Mouse (Mus musculus) adrenal gland, adult 2 months (tissue): ENCODE data around the gene Zfp963. TPM values are rescaled to one million over a fixed set of nuclear protein-coding genes. Genes with fewer than 3 reads are reported as not detected.
A peak's percentile ranks its signal among the peaks of the same experiment; 100 is the strongest.

Experiments used
- DNase-seq: peaks from one replicate; pipeline ENCODE4 v3.0.0; 2021
- long read RNA-seq: library from polyadenylated mRNA; stranded (forward); transcript quantifications from one replicate; pipeline ENCODE4 v2.0.0, GENCODE M21; 2021
- polyA plus RNA-seq: library from polyadenylated mRNA; depleted of rRNA; stranded (reverse); fragments of >200 nt; gene quantifications from 2 replicates; pipeline ENCODE4 v1.2.3, GENCODE M21; 2012; rRNA removed
- total RNA-seq, 2 experiments: library from RNA; stranded (reverse); gene quantifications; 2 replicates each; pipeline ENCODE4 v1.2.3; 2021

Zfp963 gene
- total RNA-seq (1 to 10 TPM; 2.6 to 5.0 TPM), polyA plus RNA-seq (0.51 and 1.3 TPM in 2 replicates)
- long read RNA-seq, transcript Zfp963-201 (4 exons, 2,291 nt): major isoform, 5 of 8 reads
- long read RNA-seq, partial matches to known transcripts: 2 of 8 reads
- long read RNA-seq, other reads (novel, unspliced or antisense): 0 of 8 reads

- DNase-seq: peak; percentile 97
Measured at GRCm38 (mm10) chr8:69749544-69750454, at the start of gene Zfp963. Zfp963 (minus strand) TSS chr8:69749970.

GRCm38 (mm10) chr8:69799261-69799660 lies 49.5 kb upstream of the Zfp963 start:
- DNase-seq: no peak

- DNase-seq: no peak
Measured at GRCm38 (mm10) chr8:69797661-69798060, 47.9 kb upstream of the Zfp963 start.

- DNase-seq: no peak
Measured at GRCm38 (mm10) chr8:69796721-69797345, 47.1 kb upstream of the Zfp963 start.

GRCm38 (mm10) chr8:69794901-69795300 lies 45.1 kb upstream of the Zfp963 start:
- no peak for DNase-seq

- no peak for DNase-seq
Measured at GRCm38 (mm10) chr8:69794096-69794495, 44.3 kb upstream of the Zfp963 start.

GRCm38 (mm10) chr8:69793666-69794065 lies 43.9 kb upstream of the Zfp963 start:
- no peak for DNase-seq

- no peak for DNase-seq
Measured at GRCm38 (mm10) chr8:69791415-69792068, 41.8 kb upstream of the Zfp963 start.

GRCm38 (mm10) chr8:69790773-69791367 lies 41.1 kb upstream of the Zfp963 start, which contains the start of the genes Atp13a1 and Zfp866:
Atp13a1 (plus strand) TSS chr8:69791163.
Zfp866 (minus strand) TSS chr8:69791178.
- DNase-seq: peak; percentile 92

GRCm38 (mm10) chr8:69790364-69790763 lies 40.6 kb upstream of the Zfp963 start:
- no peak for DNase-seq

GRCm38 (mm10) chr8:69789731-69790130 lies 40.0 kb upstream of the Zfp963 start:
- no peak for DNase-seq

- no peak for DNase-seq
Measured at GRCm38 (mm10) chr8:69789105-69789504, 39.3 kb upstream of the Zfp963 start.

- no peak for DNase-seq
Measured at GRCm38 (mm10) chr8:69777111-69777510, 27.3 kb upstream of the Zfp963 start.

- no peak for DNase-seq
Measured at GRCm38 (mm10) chr8:69775149-69775534, 25.4 kb upstream of the Zfp963 start.

GRCm38 (mm10) chr8:69774503-69775148 lies 24.9 kb upstream of the Zfp963 start, which contains the start of gene Gm20422:
Gm20422 (minus strand) TSS chr8:69774886.
- peak; percentile 93 for DNase-seq

GRCm38 (mm10) chr8:69772106-69772505 lies 22.3 kb upstream of the Zfp963 start:
- no peak for DNase-seq

GRCm38 (mm10) chr8:69771221-69771620 lies 21.5 kb upstream of the Zfp963 start:
- no peak for DNase-seq

- no peak for DNase-seq
Measured at GRCm38 (mm10) chr8:69761814-69762445, 12.2 kb upstream of the Zfp963 start.

GRCm38 (mm10) chr8:69758316-69758715 lies 8.5 kb upstream of the Zfp963 start:
- no peak for DNase-seq

GRCm38 (mm10) chr8:69752437-69752836 lies 2.7 kb upstream of the Zfp963 start:
- no peak for DNase-seq

- DNase-seq: no peak
Measured at GRCm38 (mm10) chr8:69741231-69741630, 8.5 kb downstream of the Zfp963 start.
